Mouse (Mus musculus): ENCODE results near the gene Lhpp. TPM values are rescaled to one million over a fixed set of nuclear protein-coding genes. Genes with fewer than 3 reads are reported as not detected.

The Lhpp gene
- total and polyA plus RNA-seq, 2 experiments from 2014 or later: 22.9 to 40.1 TPM

GRCm38 (mm10) chr7:132754389-132754750 lies 143.9 kb downstream of the Lhpp start:
- H3K27me3 ChIP-seq (ENCODE audit: control insufficient read depth, insufficient read depth, low read length): no peaks in the 10 kb centered on the region
- H3K4me3 ChIP-seq (ENCODE audit: low read depth, low read length): no peak overlapping the region
- ATAC-seq (ENCODE audit: insufficient read depth, low read depth) (peak; percentile 55; the same call in 1 of the 2 replicates), DNase-seq (ENCODE audit: low spot score) (no peak)
- H3K36me3 ChIP-seq (replicated peaks; ENCODE audit: control insufficient read depth, insufficient read depth, low read length): peaks cover 40% of the 10 kb centered on the region
- H3K9ac ChIP-seq (replicated peaks; ENCODE audit: low read depth, low read length): no peak overlapping the region; the same call in 1 of the 2 replicates
- no peak overlapping the region for H3K4me2 ChIP-seq (ENCODE audit: low read depth, low read length)
- 26% methylated on average over 3 of the region's 3 CpGs for WGBS
- no peaks in the 10 kb centered on the region for H3K9me3 ChIP-seq (replicated peaks; ENCODE audit: control insufficient read depth, low read length)
- H3K4me1 ChIP-seq (ENCODE audit: control insufficient read depth, insufficient read depth): peaks cover 29% of the 10 kb centered on the region
- no peak for TF ChIP-seq CTCF (IDR thresholded peaks at IDR 0.05; ENCODE audit: low read depth)
- no peak for TF ChIP-seq EP300 (IDR thresholded peaks at IDR 0.05; ENCODE audit: low read depth)
- peak overlapping the region; percentile 40 for H3K27ac ChIP-seq (ENCODE audit: low read depth)

Other genes with a start within 250 kb of the Lhpp start
- 194 and 208 TPM in 2 replicates for gene Oat, start 34.2 kb upstream of the Lhpp start, total RNA-seq (2014; rRNA removed; ENCODE audit: low replicate concordance)
- 155 and 157 TPM in 2 replicates for gene Oat, start 34.2 kb upstream of the Lhpp start, polyA plus RNA-seq (2015; fragmentation: Nextera tagmentation; extraction: Ambion mirVana)
- not detected in 2 replicates for gene Nkx1-2, start 11.0 kb upstream of the Lhpp start, total RNA-seq (2014; rRNA removed; ENCODE audit: low replicate concordance)
- not detected in 2 replicates for gene Nkx1-2, start 11.0 kb upstream of the Lhpp start, polyA plus RNA-seq (2015; fragmentation: Nextera tagmentation; extraction: Ambion mirVana)
- 18.6 and 28.6 TPM in 2 replicates for gene Fam53b, start 203.2 kb downstream of the Lhpp start, total RNA-seq (2014; rRNA removed; ENCODE audit: low replicate concordance)
- 11.4 and 13.1 TPM in 2 replicates for gene Fam53b, start 203.2 kb downstream of the Lhpp start, polyA plus RNA-seq (2015; fragmentation: Nextera tagmentation; extraction: Ambion mirVana)
- gene Eef1akmt2, start 242.0 kb downstream of the Lhpp start, total RNA-seq (2014; rRNA removed; ENCODE audit: low replicate concordance): 21.1 and 22.7 TPM in 2 replicates
- gene Eef1akmt2, start 242.0 kb downstream of the Lhpp start, polyA plus RNA-seq (2015; fragmentation: Nextera tagmentation; extraction: Ambion mirVana): 29.2 and 32.5 TPM in 2 replicates
- gene Abraxas2, start 248.6 kb downstream of the Lhpp start, total RNA-seq (2014; rRNA removed; ENCODE audit: low replicate concordance): 25.7 and 28.9 TPM in 2 replicates
- gene Abraxas2, start 248.6 kb downstream of the Lhpp start, polyA plus RNA-seq (2015; fragmentation: Nextera tagmentation; extraction: Ambion mirVana): 23.3 and 24.1 TPM in 2 replicates